Mouse (Mus musculus) right cerebral cortex, postnatal 25 days (tissue): Measurements from ENCODE around the gene Nxf1.
"Not testable (repeated sequence)": the region's sequence is repeated elsewhere in the genome, so short reads cannot be mapped to it uniquely, and the experiment has no call there.

Experiments used
- DNase-seq: peaks from one replicate; pipeline ENCODE4 v3.0.0; 2022

Gene Nxf1

GRCm38 (mm10) chr19:8756635-8757387, at the start of gene Nxf1:
Gene Nxf1 (plus strand): TSS chr19:8757073.
- peak; percentile 95 for DNase-seq

- no peak for DNase-seq
Measured at GRCm38 (mm10) chr19:8708954-8709353, 47.9 kb upstream of the Nxf1 start.

- DNase-seq: no peak
Measured at GRCm38 (mm10) chr19:8710057-8710456, 46.8 kb upstream of the Nxf1 start.

GRCm38 (mm10) chr19:8711506-8711905, 45.4 kb upstream of the Nxf1 start:
- no peak for DNase-seq

GRCm38 (mm10) chr19:8711949-8712869, 44.7 kb upstream of the Nxf1 start:
- DNase-seq: no peak

- DNase-seq: peak; percentile 42
Measured at GRCm38 (mm10) chr19:8712870-8713305, 44.0 kb upstream of the Nxf1 start.

- DNase-seq: peak; percentile 90
Measured at GRCm38 (mm10) chr19:8713306-8713996, 43.4 kb upstream of the Nxf1 start.

- no peak for DNase-seq
Measured at GRCm38 (mm10) chr19:8713997-8714652, 42.7 kb upstream of the Nxf1 start.

GRCm38 (mm10) chr19:8714653-8715481, 42.0 kb upstream of the Nxf1 start:
- DNase-seq: no peak

GRCm38 (mm10) chr19:8715868-8716766, 40.8 kb upstream of the Nxf1 start:
- no peak for DNase-seq

GRCm38 (mm10) chr19:8716767-8717475, 40.0 kb upstream of the Nxf1 start:
- DNase-seq: no peak

GRCm38 (mm10) chr19:8718357-8718756, 38.5 kb upstream of the Nxf1 start:
- no peak for DNase-seq

GRCm38 (mm10) chr19:8719037-8719436, 37.8 kb upstream of the Nxf1 start:
- DNase-seq: not testable (repeated sequence)

GRCm38 (mm10) chr19:8721378-8721777, 35.5 kb upstream of the Nxf1 start:
- no peak for DNase-seq

- DNase-seq: no peak
Measured at GRCm38 (mm10) chr19:8722021-8722420, 34.9 kb upstream of the Nxf1 start.

GRCm38 (mm10) chr19:8722559-8722906, 34.3 kb upstream of the Nxf1 start:
- no peak for DNase-seq

- peak; percentile 96 for DNase-seq
Measured at GRCm38 (mm10) chr19:8722907-8723573, 33.8 kb upstream of the Nxf1 start, which contains the start of gene Slc3a2. Gene Slc3a2 (minus strand): TSS chr19:8723369.

GRCm38 (mm10) chr19:8723574-8724346, 33.1 kb upstream of the Nxf1 start:
- DNase-seq: no peak

GRCm38 (mm10) chr19:8724392-8724791, 32.5 kb upstream of the Nxf1 start:
- no peak for DNase-seq
